Mouse (Mus musculus) midbrain, postnatal 0 days (tissue): ENCODE data around the gene Dnajc8. TPM values are rescaled to one million over a fixed set of nuclear protein-coding genes. Genes with fewer than 3 reads are reported as not detected.

Experiments
- ATAC-seq: fragments of 200-750 bp; cut with Nextera tagmentation; 2 replicates; pipeline ENCODE4 v1.8.0; 2017; ENCODE audit warnings: moderate number of reproducible peaks, mild to moderate bottlenecking, moderate TSS enrichment, moderate library complexity; ENCODE audit not compliant: low FRiP score
- DNase-seq: peaks from one replicate; pipeline ENCODE4 v3.0.0-alpha.2; 2015; ENCODE audit warnings: low spot score
- H3K27ac ChIP-seq: fragments of 300-500 bp; sonication (generic); 2 replicates; pipeline ENCODE4 v1.5.1; 2014; ENCODE audit warnings: low read depth, mild to moderate bottlenecking, low read length, mixed read lengths
- H3K27me3 ChIP-seq: fragments of 300-500 bp; sonication (generic); 2 replicates; pipeline ENCODE4 v1.6.1; 2014; ENCODE audit warnings: low read length, control low read depth, mixed read lengths; ENCODE audit not compliant: insufficient read depth
- H3K36me3 ChIP-seq: fragments of 300-500 bp; sonication (generic); 2 replicates; pipeline ENCODE4 v1.6.1; 2014; ENCODE audit warnings: low read length, control low read depth, mixed read lengths; ENCODE audit not compliant: insufficient read depth
- H3K4me1 ChIP-seq: fragments of 300-500 bp; sonication (generic); 2 replicates; pipeline ENCODE4 v1.6.1; 2014; ENCODE audit warnings: mild to moderate bottlenecking, control low read depth, antibody characterized with exemption, low read length, mixed read lengths; ENCODE audit not compliant: insufficient read depth
- H3K4me2 ChIP-seq: fragments of 300-500 bp; sonication (generic); 2 replicates; pipeline ENCODE4 v1.6.1; 2014; ENCODE audit warnings: low read depth, mild to moderate bottlenecking, low read length, mixed read lengths; ENCODE audit not compliant: poor library complexity, severe bottlenecking
- H3K4me3 ChIP-seq: fragments of 300-500 bp; sonication (generic); 2 replicates; pipeline ENCODE4 v1.5.1; 2014; ENCODE audit warnings: low read depth, mild to moderate bottlenecking, low read length, moderate library complexity
- H3K9ac ChIP-seq: fragments of 300-500 bp; sonication (generic); replicated peaks from 2 replicates; pipeline ENCODE4 v1.6.1; 2014; ENCODE audit warnings: mild to moderate bottlenecking, low read length, moderate library complexity, mixed read lengths; ENCODE audit not compliant: poor library complexity, severe bottlenecking
- H3K9me3 ChIP-seq: fragments of 300-500 bp; sonication (generic); 2 replicates; pipeline ENCODE4 v1.6.1; 2016; ENCODE audit warnings: low read length, control low read depth
- CTCF ChIP-seq: IDR thresholded peaks from 2 replicates; pipeline ENCODE4 v1.5.1; 2016; ENCODE audit warnings: antibody characterized with exemption, mild to moderate bottlenecking
- WGBS: fragments of 180-500 bp; shearing (Covaris S2); extraction: QIAGEN DNeasy Blood & Tissue Kit; methylation state at CpG from one replicate; pipeline ENCODE4 v1.1.7; 2014; 5-methylcytosine and 5-hydroxymethylcytosine counted together
- polyA plus RNA-seq: library from polyadenylated mRNA; unstranded; fragments of >200 nt; fragmentation: Nextera tagmentation; extraction: Ambion mirVana; gene quantifications from 2 replicates; pipeline ENCODE4 v1.2.1, GENCODE M21; 2015
- total RNA-seq: library from RNA; depleted of rRNA; stranded (reverse); fragments of >200 nt; gene quantifications from 2 replicates; pipeline ENCODE4 v1.2.3, GENCODE M21; 2014

The Dnajc8 gene
- total and polyA plus RNA-seq, 2 experiments from 2014 or later, result 101 to 168 TPM

DNA sequence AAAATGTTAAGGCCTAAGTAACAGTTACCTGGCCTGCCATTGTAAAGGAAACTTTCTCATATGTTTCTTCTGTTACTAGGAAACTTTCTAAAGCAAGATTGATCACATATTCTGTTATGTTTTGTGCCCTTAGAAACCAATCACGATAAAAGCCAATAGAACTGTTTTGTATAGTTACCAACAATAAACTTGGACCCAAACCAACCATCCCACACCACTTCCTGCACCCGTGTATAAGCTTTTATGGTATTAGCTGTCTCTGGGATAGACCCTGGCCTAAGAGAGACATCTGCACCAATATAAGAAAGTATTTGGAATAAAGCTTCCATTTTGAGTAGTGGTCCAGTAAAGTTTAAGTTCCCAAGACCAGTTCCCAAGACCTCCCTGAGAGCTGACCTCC is 49.6 kb downstream of the Dnajc8 start:
- H3K9me3 ChIP-seq, result no peaks in the 10 kb centered on the region
- no peaks in the 10 kb centered on the region for H3K4me1 ChIP-seq
- no peak overlapping the region for H3K4me3 ChIP-seq
- DNase-seq (no peak), ATAC-seq (no peak)
- H3K27ac ChIP-seq, result no peak overlapping the region
- no peak overlapping the region for H3K4me2 ChIP-seq
- WGBS, result 84% methylated on average over 2 of the region's 2 CpGs
- H3K36me3 ChIP-seq, result no peaks in the 10 kb centered on the region
- no peak for TF ChIP-seq CTCF
- no peaks in the 10 kb centered on the region for H3K27me3 ChIP-seq
- H3K9ac ChIP-seq, result no peak overlapping the region

DNA sequence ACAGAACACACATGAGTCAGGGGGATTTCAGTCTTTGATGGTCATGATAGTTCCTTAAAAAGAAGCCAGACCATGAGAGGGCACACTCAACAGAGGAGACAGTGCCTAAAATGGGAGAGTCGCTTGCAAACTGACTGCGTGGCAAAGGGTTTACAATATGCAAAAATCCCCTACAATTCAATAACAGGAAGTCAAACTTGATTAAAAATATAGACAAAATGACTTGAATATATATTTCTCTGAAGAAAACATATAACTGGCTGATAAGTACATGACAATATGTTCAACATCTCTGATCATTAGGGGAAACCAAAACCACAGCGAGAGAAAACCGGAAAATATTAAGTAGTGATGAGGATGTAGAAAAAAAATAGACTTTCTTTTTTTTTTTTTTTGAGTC is 50.9 kb downstream of the Dnajc8 start:
- Histone ChIP-seq H3K4me3 (no peak overlapping the region), H3K9ac (no peak overlapping the region), H3K36me3 (no peaks in the 10 kb centered on the region), H3K9me3 (no peaks in the 10 kb centered on the region), H3K27ac (no peak overlapping the region), H3K4me2 (no peak overlapping the region), H3K27me3 (no peaks in the 10 kb centered on the region), H3K4me1 (no peaks in the 10 kb centered on the region)
- 99% methylated on average over 4 of the region's 4 CpGs for WGBS
- ATAC-seq (no peak), DNase-seq (no peak)
- TF ChIP-seq CTCF, result no peak

DNA sequence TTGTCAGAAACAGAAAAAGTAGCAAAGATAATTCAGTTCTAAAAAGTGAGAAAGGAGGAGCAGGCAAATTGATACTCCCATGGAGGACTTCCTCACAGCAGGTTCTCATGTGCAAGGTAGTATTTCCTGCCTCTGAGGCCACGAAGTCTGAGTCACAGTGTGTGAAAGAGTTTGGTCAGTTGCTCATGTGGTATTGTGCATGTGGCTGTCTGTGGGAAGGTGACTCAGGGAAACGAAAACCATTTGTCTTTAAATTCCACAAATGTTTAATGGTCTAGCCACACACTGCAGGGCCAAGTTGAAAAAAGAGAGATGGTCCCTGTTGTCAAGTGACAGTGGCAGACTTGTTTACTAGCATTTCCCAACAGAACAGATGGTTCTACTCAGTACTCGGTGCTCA is 53.2 kb downstream of the Dnajc8 start:
- DNase-seq, result no peak
- H3K27me3 ChIP-seq, result no peaks in the 10 kb centered on the region
- no peak for ATAC-seq

DNA sequence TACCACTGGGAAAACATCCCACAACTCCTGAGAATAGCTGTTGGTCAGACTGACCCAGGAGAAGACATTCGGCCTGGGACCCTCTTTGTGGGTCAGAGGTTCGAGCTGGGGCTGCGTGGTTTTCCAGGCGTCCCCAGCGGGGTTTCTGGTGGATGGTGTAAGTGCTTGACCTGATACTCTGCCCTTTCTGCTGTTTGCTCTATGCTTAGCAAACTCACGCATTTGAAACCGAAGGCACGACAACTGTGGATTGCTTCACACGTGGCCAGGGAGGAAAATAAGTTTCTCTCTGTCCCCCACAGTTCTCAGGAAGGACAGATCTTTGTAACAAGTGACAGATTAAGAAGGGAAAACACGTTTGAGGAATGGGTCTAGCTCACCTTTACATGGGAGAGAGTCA is 55.3 kb downstream of the Dnajc8 start:
- no peaks in the 10 kb centered on the region for H3K4me1 ChIP-seq
- ATAC-seq, result no peak
- WGBS, result 77% methylated on average over 10 of the region's 10 CpGs
- H3K27me3 ChIP-seq, result no peaks in the 10 kb centered on the region
- no peaks in the 10 kb centered on the region for H3K9me3 ChIP-seq
- DNase-seq, result no peak
- H3K4me2 ChIP-seq, result no peak overlapping the region
- no peak overlapping the region for H3K27ac ChIP-seq
- no peak overlapping the region for H3K9ac ChIP-seq
- no peak overlapping the region for H3K4me3 ChIP-seq
- TF ChIP-seq CTCF, result no peak
- no peaks in the 10 kb centered on the region for H3K36me3 ChIP-seq

More for the DNA sequence above, 53.2 kb downstream of the Dnajc8 start:
- Histone ChIP-seq H3K4me3 (no peak overlapping the region), H3K9ac (no peak overlapping the region), H3K36me3 (no peaks in the 10 kb centered on the region), H3K4me2 (no peak overlapping the region), H3K9me3 (no peaks in the 10 kb centered on the region), H3K27ac (no peak overlapping the region), H3K4me1 (no peaks in the 10 kb centered on the region)
- WGBS, result 84% methylated on average over 3 of the region's 3 CpGs
- no peak for TF ChIP-seq CTCF

DNA sequence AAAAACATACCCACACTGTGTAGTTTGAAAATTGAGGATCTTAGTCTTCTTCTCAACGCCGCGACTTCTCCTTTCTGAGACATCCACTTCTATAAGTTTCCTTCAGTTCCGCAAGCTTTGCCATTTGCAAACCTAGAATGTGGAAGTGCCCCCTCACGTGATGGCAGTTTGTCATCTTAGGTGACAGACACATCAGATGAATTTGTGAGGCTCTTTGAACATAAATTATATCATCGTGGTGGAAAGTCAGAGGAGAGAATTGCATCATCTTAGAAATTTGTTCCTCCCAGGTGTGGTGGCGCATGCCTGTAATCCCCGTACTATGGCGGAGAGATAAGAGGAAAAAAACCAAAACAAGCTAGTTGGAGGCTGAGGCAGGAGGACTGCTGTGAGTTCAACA is 57.6 kb downstream of the Dnajc8 start:
- 91% methylated on average over 9 of the region's 9 CpGs for WGBS
- no peaks in the 10 kb centered on the region for H3K27me3 ChIP-seq
- no peak for TF ChIP-seq CTCF
- ATAC-seq (no peak), DNase-seq (no peak)
- no peak overlapping the region for H3K4me3 ChIP-seq
- no peaks in the 10 kb centered on the region for H3K4me1 ChIP-seq
- H3K9me3 ChIP-seq, result no peaks in the 10 kb centered on the region
- no peak overlapping the region for H3K4me2 ChIP-seq
- no peaks in the 10 kb centered on the region for H3K36me3 ChIP-seq
- no peak overlapping the region for H3K27ac ChIP-seq
- H3K9ac ChIP-seq, result no peak overlapping the region

DNA sequence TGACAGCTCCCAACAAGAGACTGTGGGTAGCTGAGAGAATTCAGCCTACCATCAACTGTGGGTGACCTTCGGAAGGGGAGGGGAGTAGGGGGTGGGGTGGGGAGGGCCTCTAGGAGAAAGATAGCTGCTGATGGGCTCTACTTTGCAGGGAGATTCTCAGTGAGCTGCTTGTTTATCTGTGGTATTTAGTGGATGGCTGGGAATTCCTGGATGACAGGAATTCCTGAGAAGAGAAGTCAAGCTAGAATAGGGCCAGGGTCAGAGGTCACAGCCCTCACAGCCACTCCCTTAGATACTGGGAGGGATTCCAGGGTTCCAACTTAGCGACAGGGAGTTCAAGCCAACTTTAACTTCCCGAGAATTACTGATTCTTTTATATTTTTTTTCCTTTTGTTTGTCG is 58.8 kb downstream of the Dnajc8 start:
- DNase-seq, result no peak
- 25% methylated on average over 4 of the region's 4 CpGs for WGBS

More for the DNA sequence above, 58.8 kb downstream of the Dnajc8 start:
- H3K4me2 ChIP-seq, result no peak overlapping the region
- H3K9ac ChIP-seq, result no peak overlapping the region
- no peaks in the 10 kb centered on the region for H3K4me1 ChIP-seq
- H3K4me3 ChIP-seq, result no peak overlapping the region
- no peaks in the 10 kb centered on the region for H3K27me3 ChIP-seq
- no peaks in the 10 kb centered on the region for H3K9me3 ChIP-seq
- no peak for TF ChIP-seq CTCF
- no peaks in the 10 kb centered on the region for H3K36me3 ChIP-seq
- no peak for ATAC-seq
- no peak overlapping the region for H3K27ac ChIP-seq
